Mouse (Mus musculus) intestine, postnatal 0 days (tissue): Measurements from ENCODE around the gene Tmem144. TPM values are rescaled to one million over a fixed set of nuclear protein-coding genes. Genes with fewer than 3 reads are reported as not detected.

Experiments used
- ATAC-seq: fragments of 200-750 bp; cut with Nextera tagmentation; 2 replicates; pipeline ENCODE4 v1.8.0; 2017; ENCODE audit warnings: mild to moderate bottlenecking, moderate TSS enrichment, moderate library complexity
- H3K27ac ChIP-seq: fragments of 300-500 bp; sonication (generic); 2 replicates; pipeline ENCODE4 v1.5.1; 2014; ENCODE audit warnings: mild to moderate bottlenecking, low read depth, low read length, moderate library complexity
- H3K27me3 ChIP-seq: fragments of 300-500 bp; sonication (generic); replicated peaks from 2 replicates; pipeline ENCODE4 v1.6.1; 2014; ENCODE audit warnings: low read length, mixed read lengths; ENCODE audit not compliant: control insufficient read depth, insufficient read depth
- H3K36me3 ChIP-seq: fragments of 300-500 bp; sonication (generic); 2 replicates; pipeline ENCODE4 v1.6.1; 2014; ENCODE audit warnings: mild to moderate bottlenecking, moderate library complexity; ENCODE audit not compliant: control insufficient read depth, insufficient read depth
- H3K4me1 ChIP-seq: fragments of 300-500 bp; sonication (generic); replicated peaks from 2 replicates; pipeline ENCODE4 v1.6.1; 2014; ENCODE audit warnings: antibody characterized with exemption, low read length, mixed read lengths; ENCODE audit not compliant: control insufficient read depth, insufficient read depth
- H3K4me2 ChIP-seq: fragments of 300-500 bp; sonication (generic); replicated peaks from 2 replicates; pipeline ENCODE4 v1.6.1; 2014; ENCODE audit warnings: low read depth, mild to moderate bottlenecking, moderate library complexity
- H3K4me3 ChIP-seq: fragments of 300-500 bp; sonication (generic); 2 replicates; pipeline ENCODE4 v1.5.1; 2014; ENCODE audit warnings: low read depth, low read length
- H3K9ac ChIP-seq: fragments of 300-500 bp; sonication (generic); 2 replicates; pipeline ENCODE4 v1.6.1; 2014; ENCODE audit warnings: mild to moderate bottlenecking, low read depth, low read length
- H3K9me3 ChIP-seq: fragments of 300-500 bp; sonication (generic); 2 replicates; pipeline ENCODE4 v1.6.1; 2016; ENCODE audit warnings: mixed run types; ENCODE audit not compliant: control insufficient read depth
- CTCF ChIP-seq: sonication (generic); IDR thresholded peaks from 2 replicates; pipeline ENCODE4 v1.5.1; 2016; ENCODE audit warnings: low read depth, mild to moderate bottlenecking, control low read depth, antibody characterized with exemption, moderate library complexity
- WGBS: fragments of 180-500 bp; shearing (Covaris S2); extraction: QIAGEN DNeasy Blood & Tissue Kit; methylation state at CpG from one replicate; pipeline ENCODE4 v1.1.7; 2014; 5-methylcytosine and 5-hydroxymethylcytosine counted together
- polyA plus RNA-seq: library from polyadenylated mRNA; unstranded; fragments of >200 nt; fragmentation: Nextera tagmentation; extraction: Ambion mirVana; gene quantifications from 2 replicates; pipeline ENCODE4 v1.2.1, GENCODE M21; 2015

Gene Tmem144
- polyA plus RNA-seq, 1 experiment from 2014 or later = 59.3 TPM

DNA sequence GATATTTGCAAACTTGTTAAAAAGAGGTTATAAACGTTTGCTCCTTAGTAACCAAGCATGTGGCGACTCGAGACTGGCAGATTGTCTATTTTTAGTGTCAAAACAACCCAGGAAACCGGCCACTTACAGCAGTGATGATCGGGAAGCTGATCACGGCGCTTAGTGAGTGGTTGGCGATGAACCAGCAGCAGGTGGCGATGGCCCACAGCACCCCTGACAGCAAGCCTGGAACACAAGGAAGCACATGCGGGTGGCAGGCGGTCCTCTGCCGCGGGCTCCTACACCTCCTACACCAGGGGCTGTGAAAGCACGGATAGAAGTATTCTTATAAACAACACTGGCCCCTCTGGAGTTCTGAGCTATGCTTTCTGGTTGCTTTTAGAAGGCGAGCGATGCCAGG, 31.4 kb downstream of the Tmem144 start:
- Histone ChIP-seq H3K4me1 (no peaks in the 10 kb centered on the region), H3K4me3 (no peak overlapping the region), H3K27me3 (no peaks in the 10 kb centered on the region), H3K4me2 (no peak overlapping the region), H3K36me3 (peaks cover 9% of the 10 kb centered on the region; the same call in 1 of the 2 replicates), H3K9me3 (no peaks in the 10 kb centered on the region), H3K27ac (no peak overlapping the region), H3K9ac (no peak overlapping the region)
- TF ChIP-seq CTCF = no peak
- WGBS = 90% methylated on average over 16 of the region's 16 CpGs
- no peak for ATAC-seq

GRCm38 (mm10) chr3:79818202-79818995, 34.2 kb downstream of the Tmem144 start:
- H3K9me3 ChIP-seq = no peaks in the 10 kb centered on the region
- no peaks in the 10 kb centered on the region for H3K27me3 ChIP-seq
- H3K27ac ChIP-seq = peak overlapping the region; percentile 9; the same call in 1 of the 2 replicates
- no peak for TF ChIP-seq CTCF
- no peak overlapping the region for H3K4me3 ChIP-seq
- no peaks in the 10 kb centered on the region for H3K4me1 ChIP-seq
- H3K4me2 ChIP-seq = no peak overlapping the region; the same call in 1 of the 2 replicates
- peaks cover 16% of the 10 kb centered on the region; the same call in 1 of the 2 replicates for H3K36me3 ChIP-seq
- 9% methylated on average over 14 of the region's 14 CpGs for WGBS
- peak; percentile 83 for ATAC-seq
- H3K9ac ChIP-seq = no peak overlapping the region

GRCm38 (mm10) chr3:79816229-79816628, 36.3 kb downstream of the Tmem144 start:
- peaks cover 10% of the 10 kb centered on the region; the same call in 1 of the 2 replicates for H3K36me3 ChIP-seq
- 71% methylated on average over 4 of the region's 4 CpGs for WGBS
- peak; percentile 24; the same call in 1 of the 2 replicates for TF ChIP-seq CTCF
- H3K9ac ChIP-seq = no peak overlapping the region
- no peaks in the 10 kb centered on the region for H3K4me1 ChIP-seq
- no peaks in the 10 kb centered on the region for H3K27me3 ChIP-seq
- no peaks in the 10 kb centered on the region for H3K9me3 ChIP-seq
- no peak for ATAC-seq
- H3K4me2 ChIP-seq = no peak overlapping the region
- H3K4me3 ChIP-seq = no peak overlapping the region
- no peak overlapping the region for H3K27ac ChIP-seq

DNA sequence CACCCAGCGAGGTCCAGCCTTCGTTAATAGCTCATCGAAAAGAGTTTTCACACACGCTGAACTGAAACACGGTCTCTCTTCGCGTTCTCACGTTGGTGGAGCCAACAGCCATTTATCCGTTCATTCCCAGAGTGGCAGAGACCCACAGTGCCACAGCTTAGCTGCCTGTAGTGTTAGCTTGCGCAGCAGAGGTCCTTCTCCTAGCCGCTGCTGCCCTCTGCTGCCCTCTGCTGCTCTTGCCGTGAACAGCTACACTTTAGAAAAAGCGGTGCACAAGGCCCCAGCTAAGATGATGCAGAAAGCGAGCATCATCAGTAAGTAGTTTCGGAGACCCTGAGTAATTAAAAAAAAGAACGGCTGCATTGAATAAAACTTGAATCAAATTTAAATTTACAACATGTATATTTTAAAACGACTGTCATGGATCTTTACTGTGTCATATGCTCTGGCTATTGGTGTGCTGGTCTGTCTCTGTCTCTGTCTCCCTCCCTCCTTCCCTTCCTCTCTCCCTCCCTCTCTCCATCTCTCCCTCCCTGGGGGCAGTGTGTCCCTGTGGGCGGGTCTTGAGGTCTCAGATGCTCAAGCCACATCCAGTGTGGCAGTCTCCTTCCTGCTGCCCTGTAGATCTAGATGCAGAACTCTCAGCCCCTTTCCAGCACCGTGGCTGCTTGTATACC, 38.6 kb downstream of the Tmem144 start:
- Histone ChIP-seq H3K9ac (no peak overlapping the region), H3K9me3 (no peaks in the 10 kb centered on the region), H3K4me1 (no peaks in the 10 kb centered on the region), H3K27me3 (no peaks in the 10 kb centered on the region), H3K4me3 (no peak overlapping the region), H3K27ac (no peak overlapping the region), H3K36me3 (peaks cover 7% of the 10 kb centered on the region; the same call in 1 of the 2 replicates), H3K4me2 (no peak overlapping the region)
- peak; percentile 94 for TF ChIP-seq CTCF
- WGBS = 35% methylated on average over 19 of the region's 19 CpGs
- ATAC-seq = no peak

GRCm38 (mm10) chr3:79812042-79812441, 40.5 kb downstream of the Tmem144 start:
- 93% methylated on average over 2 of the region's 2 CpGs for WGBS
- no peaks in the 10 kb centered on the region for H3K9me3 ChIP-seq
- no peak for TF ChIP-seq CTCF
- no peak for ATAC-seq
- no peaks in the 10 kb centered on the region for H3K4me1 ChIP-seq
- peaks cover 7% of the 10 kb centered on the region; the same call in 1 of the 2 replicates for H3K36me3 ChIP-seq
- no peaks in the 10 kb centered on the region for H3K27me3 ChIP-seq
- no peak overlapping the region for H3K4me2 ChIP-seq
- H3K9ac ChIP-seq = no peak overlapping the region
- H3K4me3 ChIP-seq = no peak overlapping the region
- H3K27ac ChIP-seq = no peak overlapping the region

GRCm38 (mm10) chr3:79811632-79812031, 40.9 kb downstream of the Tmem144 start:
- peaks cover 7% of the 10 kb centered on the region; the same call in 1 of the 2 replicates for H3K36me3 ChIP-seq
- WGBS = 46% methylated on average over 3 of the region's 3 CpGs

More at GRCm38 (mm10) chr3:79811632-79812031, 40.9 kb downstream of the Tmem144 start:
- no peaks in the 10 kb centered on the region for H3K4me1 ChIP-seq
- H3K4me2 ChIP-seq = no peak overlapping the region
- no peak for ATAC-seq
- no peak overlapping the region for H3K4me3 ChIP-seq
- TF ChIP-seq CTCF = peak; percentile 67
- no peak overlapping the region for H3K9ac ChIP-seq
- no peaks in the 10 kb centered on the region for H3K9me3 ChIP-seq
- H3K27ac ChIP-seq = no peak overlapping the region
- no peaks in the 10 kb centered on the region for H3K27me3 ChIP-seq
